ENCODE assay signal across 10 mouse cellular contexts in genomic region chr19:24281288-24281980, GRCm38 (mm10). TPM values are rescaled to one million over a fixed set of nuclear protein-coding genes. Genes with fewer than 3 reads are reported as not detected.
DNase-seq lines count a peak whose midpoint lies in the region; ATAC-seq and TF ChIP-seq lines count a peak whose summit lies in the region.
"Had no signal": no experiment of that assay in that cellular context is flagged by ENCODE, and none has a peak within 500 bp of the region (broad histone marks: within the 10 kb centered on the region; RNA-seq: fewer than 3 reads in every experiment).

No protein-coding gene starts in this region.

- peaks cover 13% of the 10 kb centered on the region for H3K4me1 ChIP-seq in kidney, embryonic 15.5 days
- H3K4me1 ChIP-seq in kidney, adult 2 months (ENCODE audit: control insufficient read depth, insufficient read depth, low read length) = no peaks in the 10 kb centered on the region
- H3K4me1 ChIP-seq in forebrain, embryonic 10.5 days = peaks cover 22% of the 10 kb centered on the region
- H3K4me1 ChIP-seq in limb, embryonic 12.5 days (replicated peaks) = peaks cover 5% of the 10 kb centered on the region
- no peaks in the 10 kb centered on the region for H3K4me1 ChIP-seq in neural tube, embryonic 14.5 days (ENCODE audit: control insufficient read depth, insufficient read depth, low read length)

- no peak for ATAC-seq in kidney, embryonic 15.5 days (replicated peaks; ENCODE audit: low FRiP score)
- no peak for ATAC-seq in limb, embryonic 12.5 days (ENCODE audit: insufficient number of reproducible peaks, insufficient read depth, low FRiP score, low TSS enrichment, low read depth)
- no peak for ATAC-seq in neural tube, embryonic 14.5 days (ENCODE audit: low read depth)

- H3K27me3 ChIP-seq in kidney, embryonic 15.5 days = no peaks in the 10 kb centered on the region
- no peaks in the 10 kb centered on the region for H3K27me3 ChIP-seq in kidney, adult 2 months (replicated peaks; ENCODE audit: control insufficient read depth, insufficient read depth, low read length)
- H3K27me3 ChIP-seq in forebrain, embryonic 10.5 days (ENCODE audit: poor library complexity, severe bottlenecking) = no peaks in the 10 kb centered on the region
- H3K27me3 ChIP-seq in limb, embryonic 12.5 days = no peaks in the 10 kb centered on the region
- no peaks in the 10 kb centered on the region for H3K27me3 ChIP-seq in neural tube, embryonic 14.5 days (ENCODE audit: control insufficient read depth, insufficient read depth, low read length)
- H3K27me3 ChIP-seq: Patski had no signal

- TF ChIP-seq CTCF in kidney, adult 2 months (conservative IDR thresholded peaks at IDR 0.05; ENCODE audit: insufficient read depth, insufficient read length, low read depth, low read length) = no peak

- WGBS in kidney, embryonic 15.5 days = 55% methylated on average over 7 of the region's 7 CpGs
- WGBS in kidney, adult 2 months = 65% methylated on average over 7 of the region's 7 CpGs
- WGBS in forebrain, embryonic 10.5 days = 72% methylated on average over 7 of the region's 7 CpGs
- WGBS in limb, embryonic 12.5 days = 58% methylated on average over 7 of the region's 7 CpGs
- WGBS in neural tube, embryonic 14.5 days = 68% methylated on average over 7 of the region's 7 CpGs

- no peak overlapping the region for H3K9ac ChIP-seq in kidney, embryonic 15.5 days
- H3K9ac ChIP-seq in limb, embryonic 12.5 days (replicated peaks) = no peak overlapping the region
- no peak overlapping the region for H3K9ac ChIP-seq in neural tube, embryonic 14.5 days (replicated peaks; ENCODE audit: low read depth, low read length)

- H3K9me3 ChIP-seq in kidney, embryonic 15.5 days (replicated peaks) = no peaks in the 10 kb centered on the region
- no peaks in the 10 kb centered on the region for H3K9me3 ChIP-seq in forebrain, embryonic 10.5 days
- no peaks in the 10 kb centered on the region for H3K9me3 ChIP-seq in limb, embryonic 12.5 days
- H3K9me3 ChIP-seq in neural tube, embryonic 14.5 days (ENCODE audit: control insufficient read depth, low read length) = no peaks in the 10 kb centered on the region

- no peak for DNase-seq in kidney, adult 2 months
- no peak for DNase-seq in forebrain, embryonic 10.5 days (ENCODE audit: extremely low spot score, low spot score)
- DNase-seq in spleen, postnatal 4 days (ENCODE audit: low spot score in 2 of 2) = no peak
- no peak for DNase-seq in urinary bladder, postnatal 10 days (ENCODE audit: low spot score)
- no peak for DNase-seq in thymus, postnatal 0 days (ENCODE audit: low spot score)
- DNase-seq: kidney, adult 8-10 months had no signal

- peaks cover 6% of the 10 kb centered on the region for H3K36me3 ChIP-seq in kidney, embryonic 15.5 days
- no peaks in the 10 kb centered on the region for H3K36me3 ChIP-seq in kidney, adult 2 months (ENCODE audit: control insufficient read depth, insufficient read depth, low read length)
- peaks cover 17% of the 10 kb centered on the region for H3K36me3 ChIP-seq in forebrain, embryonic 10.5 days (replicated peaks)
- peaks cover 2% of the 10 kb centered on the region; the same call in 1 of the 2 replicates for H3K36me3 ChIP-seq in limb, embryonic 12.5 days
- no peaks in the 10 kb centered on the region for H3K36me3 ChIP-seq in neural tube, embryonic 14.5 days (ENCODE audit: control insufficient read depth, insufficient read depth, low read length)

- 0 out of 2 replicates have a peak overlapping the region, but pooled peaks have one; percentile 95 for H3K27ac ChIP-seq in kidney, embryonic 15.5 days
- no peak overlapping the region for H3K27ac ChIP-seq in kidney, adult 2 months (ENCODE audit: insufficient read depth, low read depth, low read length)
- peak overlapping the region; percentile 96; the same call in 1 of the 2 replicates for H3K27ac ChIP-seq in forebrain, embryonic 10.5 days
- no peak overlapping the region for H3K27ac ChIP-seq in limb, embryonic 12.5 days
- H3K27ac ChIP-seq in neural tube, embryonic 14.5 days (ENCODE audit: low read depth, low read length) = no peak overlapping the region

- peak overlapping the region; percentile 90 for H3K4me2 ChIP-seq in kidney, embryonic 15.5 days
- peak overlapping the region; percentile 79 for H3K4me2 ChIP-seq in limb, embryonic 12.5 days
- peak overlapping the region; percentile 54; the same call in 1 of the 2 replicates for H3K4me2 ChIP-seq in neural tube, embryonic 14.5 days (ENCODE audit: low read depth, low read length)

- no peak for TF ChIP-seq POLR2A in kidney, adult 2 months (IDR thresholded peaks at IDR 0.05; ENCODE audit: low read depth, low read length)

- H3K4me3 ChIP-seq in kidney, embryonic 15.5 days (replicated peaks) = peak overlapping the region; percentile 79
- H3K4me3 ChIP-seq in kidney, adult 2 months (ENCODE audit: insufficient read depth, low read depth, low read length) = no peak overlapping the region
- H3K4me3 ChIP-seq in forebrain, embryonic 10.5 days = peak overlapping the region; percentile 72
- H3K4me3 ChIP-seq in limb, embryonic 12.5 days (replicated peaks) = peak overlapping the region; percentile 69; the same call in 1 of the 2 replicates
- H3K4me3 ChIP-seq in neural tube, embryonic 14.5 days (ENCODE audit: low read depth, low read length) = no peak overlapping the region

RNA-seq across cellular contexts. Expression of gene Fxn, which starts 1.0 kb away (rescaled TPM):
- 58.4 and 60.8 TPM in 2 replicates for polyA plus RNA-seq in kidney, embryonic 15.5 days (2015; fragmentation: Nextera tagmentation; extraction: Ambion mirVana)
- polyA plus RNA-seq in kidney, adult 2 months (2012; rRNA removed) = 25.7 and 29.2 TPM in 2 replicates
- polyA plus RNA-seq in forebrain, embryonic 10.5 days (2016; fragmentation: Nextera tagmentation; extraction: Ambion mirVana) = 64.0 and 65.9 TPM in 2 replicates
- 63.3 and 64.1 TPM in 2 replicates for polyA plus RNA-seq in limb, embryonic 12.5 days (2016; fragmentation: Nextera tagmentation; extraction: Ambion mirVana)
- 37.1 and 38.4 TPM in 2 replicates for polyA plus RNA-seq in neural tube, embryonic 14.5 days (2014; fragmentation: Nextera tagmentation; extraction: Ambion mirVana)
- 72.7 and 74.5 TPM in 2 replicates for polyA plus RNA-seq in thymus, postnatal 0 days (2015; fragmentation: Nextera tagmentation; extraction: Ambion mirVana)

RNA-seq across cellular contexts. Expression of gene Tjp2, which starts 56.6 kb away (rescaled TPM):
- polyA plus RNA-seq in kidney, embryonic 15.5 days (2015; fragmentation: Nextera tagmentation; extraction: Ambion mirVana) = 31.3 and 31.4 TPM in 2 replicates
- polyA plus RNA-seq in kidney, adult 2 months (2012; rRNA removed) = 13.0 and 13.4 TPM in 2 replicates
- 36.9 and 37.6 TPM in 2 replicates for polyA plus RNA-seq in forebrain, embryonic 10.5 days (2016; fragmentation: Nextera tagmentation; extraction: Ambion mirVana)
- 27.7 and 28.6 TPM in 2 replicates for polyA plus RNA-seq in limb, embryonic 12.5 days (2016; fragmentation: Nextera tagmentation; extraction: Ambion mirVana)
- 6.5 and 11.5 TPM in 2 replicates for polyA plus RNA-seq in neural tube, embryonic 14.5 days (2014; fragmentation: Nextera tagmentation; extraction: Ambion mirVana)
- polyA plus RNA-seq in thymus, postnatal 0 days (2015; fragmentation: Nextera tagmentation; extraction: Ambion mirVana) = 9.4 and 9.5 TPM in 2 replicates

Comparison
In these comparisons a context has a peak if more than half of its experiments do, and no peak if none do; other contexts are left out.
1. H3K27ac ChIP-seq: peak in kidney, embryonic 15.5 days (single experiment) and forebrain, embryonic 10.5 days (single experiment); none in kidney, adult 2 months (single experiment), limb, embryonic 12.5 days (single experiment) and neural tube, embryonic 14.5 days (single experiment).
2. H3K4me3 ChIP-seq: peak in kidney, embryonic 15.5 days (single experiment), forebrain, embryonic 10.5 days (single experiment) and limb, embryonic 12.5 days (single experiment); none in kidney, adult 2 months (single experiment) and neural tube, embryonic 14.5 days (single experiment).
3. Peak in every context shown above with its lines, with median percentiles within 50 percentile points of each other: H3K4me2 ChIP-seq.